Mouse (Mus musculus): ENCODE measurements at regions not wholly inside any gene's neighbourhood (a gene's known extent, or its start where the extent isn't known, plus 50 kb on each side); places are given as distances from the start of the nearest gene placed in this dataset.

- no peak overlapping the region for H3K27ac ChIP-seq
- H3K27me3 ChIP-seq, result no peaks in the 10 kb centered on the region
- no peak overlapping the region for H3K4me2 ChIP-seq
- H3K9me3 ChIP-seq (replicated peaks), result no peaks in the 10 kb centered on the region
- WGBS, result 76% methylated on average over 14 of the region's 14 CpGs
- no peak overlapping the region for H3K4me3 ChIP-seq
- no peaks in the 10 kb centered on the region for H3K36me3 ChIP-seq (ENCODE audit: poor library complexity, severe bottlenecking)
- H3K9ac ChIP-seq, result no peak overlapping the region
- no peak for ATAC-seq
- no peaks in the 10 kb centered on the region for H3K4me1 ChIP-seq
These were observed 87.9 kb upstream of the Gsc start for GRCm38 (mm10) chr12:104560934-104561565.

- Histone ChIP-seq H3K9ac (no peak overlapping the region), H3K27ac (no peak overlapping the region), H3K4me1 (peaks cover 5% of the 10 kb centered on the region; the same call in 1 of the 2 replicates), H3K36me3 (ENCODE audit: poor library complexity, severe bottlenecking) (no peaks in the 10 kb centered on the region), H3K4me2 (no peak overlapping the region), H3K27me3 (no peaks in the 10 kb centered on the region; the same call in 1 of the 2 replicates), H3K4me3 (no peak overlapping the region), H3K9me3 (replicated peaks) (no peaks in the 10 kb centered on the region)
- no peak for ATAC-seq
- 79% methylated on average over 4 of the region's 4 CpGs for WGBS
These were observed 84.6 kb upstream of the Gsc start for GRCm38 (mm10) chr12:104557761-104558160.

- no peak for ATAC-seq
These were observed 84.2 kb upstream of the Gsc start for GRCm38 (mm10) chr12:104557307-104557706.

GRCm38 (mm10) chr12:104548586-104548985 is 75.5 kb upstream of the Gsc start:
- no peak overlapping the region for H3K4me2 ChIP-seq
- H3K9ac ChIP-seq, result no peak overlapping the region
- WGBS, result 90% methylated on average over 2 of the region's 2 CpGs
- H3K4me1 ChIP-seq, result no peaks in the 10 kb centered on the region
- H3K9me3 ChIP-seq (replicated peaks), result no peaks in the 10 kb centered on the region
- H3K27me3 ChIP-seq, result no peaks in the 10 kb centered on the region; the same call in 1 of the 2 replicates
- no peak overlapping the region for H3K4me3 ChIP-seq
- no peak for ATAC-seq
- H3K36me3 ChIP-seq (ENCODE audit: poor library complexity, severe bottlenecking), result no peaks in the 10 kb centered on the region
- no peak overlapping the region for H3K27ac ChIP-seq

More at GRCm38 (mm10) chr12:104557307-104557706, 84.2 kb upstream of the Gsc start:
- H3K27ac ChIP-seq, result no peak overlapping the region
- no peaks in the 10 kb centered on the region for H3K9me3 ChIP-seq (replicated peaks)
- peaks cover 5% of the 10 kb centered on the region; the same call in 1 of the 2 replicates for H3K4me1 ChIP-seq
- no peak overlapping the region for H3K4me2 ChIP-seq
- WGBS, result 86% methylated on average over 10 of the region's 10 CpGs
- no peak overlapping the region for H3K4me3 ChIP-seq
- no peaks in the 10 kb centered on the region; the same call in 1 of the 2 replicates for H3K27me3 ChIP-seq
- H3K9ac ChIP-seq, result no peak overlapping the region
- H3K36me3 ChIP-seq (ENCODE audit: poor library complexity, severe bottlenecking), result no peaks in the 10 kb centered on the region

- Histone ChIP-seq H3K4me3 (no peak overlapping the region), H3K27me3 (no peaks in the 10 kb centered on the region), H3K4me1 (no peaks in the 10 kb centered on the region), H3K36me3 (ENCODE audit: poor library complexity, severe bottlenecking) (no peaks in the 10 kb centered on the region), H3K27ac (no peak overlapping the region), H3K9ac (no peak overlapping the region), H3K4me2 (no peak overlapping the region), H3K9me3 (replicated peaks) (no peaks in the 10 kb centered on the region)
- ATAC-seq, result no peak
- 85% methylated on average over 3 of the region's 3 CpGs for WGBS
These were observed 74.4 kb upstream of the Gsc start for GRCm38 (mm10) chr12:104547561-104547960.

- ATAC-seq, result no peak
These were observed 73.1 kb upstream of the Gsc start for GRCm38 (mm10) chr12:104545993-104546769.

GRCm38 (mm10) chr12:104539911-104540310 is 66.8 kb upstream of the Gsc start:
- Histone ChIP-seq H3K4me3 (no peak overlapping the region), H3K27ac (no peak overlapping the region), H3K27me3 (no peaks in the 10 kb centered on the region), H3K9me3 (replicated peaks) (no peaks in the 10 kb centered on the region), H3K9ac (no peak overlapping the region), H3K36me3 (ENCODE audit: poor library complexity, severe bottlenecking) (no peaks in the 10 kb centered on the region), H3K4me1 (no peaks in the 10 kb centered on the region), H3K4me2 (no peak overlapping the region)
- ATAC-seq, result no peak
- WGBS, result 94% methylated on average over 7 of the region's 7 CpGs

More at GRCm38 (mm10) chr12:104545993-104546769, 73.1 kb upstream of the Gsc start:
- no peak overlapping the region for H3K27ac ChIP-seq
- no peak overlapping the region for H3K9ac ChIP-seq
- H3K4me2 ChIP-seq, result no peak overlapping the region
- no peak overlapping the region for H3K4me3 ChIP-seq
- H3K9me3 ChIP-seq (replicated peaks), result no peaks in the 10 kb centered on the region
- no peaks in the 10 kb centered on the region for H3K27me3 ChIP-seq
- H3K36me3 ChIP-seq (ENCODE audit: poor library complexity, severe bottlenecking), result no peaks in the 10 kb centered on the region
- no peaks in the 10 kb centered on the region for H3K4me1 ChIP-seq
- 90% methylated on average over 20 of the region's 20 CpGs for WGBS

GRCm38 (mm10) chr12:104538436-104538835 is 65.3 kb upstream of the Gsc start:
- H3K9me3 ChIP-seq (replicated peaks), result no peaks in the 10 kb centered on the region
- H3K27me3 ChIP-seq, result no peaks in the 10 kb centered on the region
- H3K4me1 ChIP-seq, result no peaks in the 10 kb centered on the region
- H3K36me3 ChIP-seq (ENCODE audit: poor library complexity, severe bottlenecking), result no peaks in the 10 kb centered on the region
- no peak overlapping the region for H3K4me2 ChIP-seq
- H3K4me3 ChIP-seq, result no peak overlapping the region
- H3K27ac ChIP-seq, result no peak overlapping the region
- WGBS, result 100% methylated on average over 2 of the region's 2 CpGs
- no peak for ATAC-seq
- no peak overlapping the region for H3K9ac ChIP-seq

GRCm38 (mm10) chr12:104531512-104532447 is 58.6 kb upstream of the Gsc start:
- no peak overlapping the region; the same call in 1 of the 2 replicates for H3K4me2 ChIP-seq
- H3K27ac ChIP-seq, result no peak overlapping the region
- H3K4me1 ChIP-seq, result peaks cover 3% of the 10 kb centered on the region; the same call in 1 of the 2 replicates
- no peaks in the 10 kb centered on the region for H3K9me3 ChIP-seq (replicated peaks)
- H3K4me3 ChIP-seq, result no peak overlapping the region
- no peaks in the 10 kb centered on the region for H3K27me3 ChIP-seq
- 12% methylated on average over 29 of the region's 29 CpGs for WGBS
- no peak for ATAC-seq
- H3K9ac ChIP-seq, result no peak overlapping the region
- no peaks in the 10 kb centered on the region for H3K36me3 ChIP-seq (ENCODE audit: poor library complexity, severe bottlenecking)

- Histone ChIP-seq H3K27me3 (no peaks in the 10 kb centered on the region), H3K4me3 (no peak overlapping the region), H3K27ac (no peak overlapping the region), H3K36me3 (ENCODE audit: poor library complexity, severe bottlenecking) (no peaks in the 10 kb centered on the region), H3K4me1 (peaks cover 3% of the 10 kb centered on the region; the same call in 1 of the 2 replicates), H3K4me2 (no peak overlapping the region), H3K9me3 (replicated peaks) (peaks cover 8% of the 10 kb centered on the region), H3K9ac (no peak overlapping the region)
- no peak for ATAC-seq
- 83% methylated on average over 4 of the region's 4 CpGs for WGBS
These were observed 57.5 kb upstream of the Gsc start for GRCm38 (mm10) chr12:104530586-104530985.
